Mouse (Mus musculus): Measurements from ENCODE around the gene Efr3b.

GRCm38 (mm10) chr12:4006079-4006478 is 32.6 kb downstream of the Efr3b start:
- no peak for TF ChIP-seq CTCF (IDR thresholded peaks at IDR 0.05; ENCODE audit: low read depth, low read length)
- TF ChIP-seq GATA1 (IDR thresholded peaks at IDR 0.05; ENCODE audit: borderline replicate concordance, low read length), result no peak
- TF ChIP-seq TAL1 (conservative IDR thresholded peaks at IDR 0.05; ENCODE audit: low read depth, low read length), result no peak
- TF ChIP-seq POLR2AphosphoS5 (IDR thresholded peaks at IDR 0.05; ENCODE audit: insufficient replicate concordance, low read depth, low read length), result no peak
- TF ChIP-seq GATA2 (IDR thresholded peaks at IDR 0.05; ENCODE audit: borderline replicate concordance, low read depth, low read length), result no peak
